Mouse (Mus musculus) hindbrain, embryonic 14.5 days (tissue): ENCODE results near the gene Hoxa6. TPM values are rescaled to one million over a fixed set of nuclear protein-coding genes. Genes with fewer than 3 reads are reported as not detected.

Experiments used
- ATAC-seq: fragments of 200-750 bp; cut with Nextera tagmentation; 2 replicates; pipeline ENCODE4 v1.8.0; 2017; ENCODE audit warnings: moderate number of reproducible peaks, mild to moderate bottlenecking, moderate TSS enrichment, moderate library complexity; ENCODE audit not compliant: low FRiP score
- DNase-seq: peaks from one replicate; pipeline ENCODE4 v3.0.0-alpha.2; 2015; ENCODE audit warnings: low spot score
- H3K27ac ChIP-seq: fragments of 300-500 bp; sonication (generic); 2 replicates; pipeline ENCODE4 v1.5.1; 2014; ENCODE audit warnings: mild to moderate bottlenecking, moderate library complexity
- H3K27me3 ChIP-seq: fragments of 300-500 bp; sonication (generic); 2 replicates; pipeline ENCODE4 v1.6.1; 2014; ENCODE audit warnings: mild to moderate bottlenecking, low read length, mixed read lengths; ENCODE audit not compliant: control insufficient read depth, insufficient read depth
- H3K36me3 ChIP-seq: fragments of 300-500 bp; sonication (generic); replicated peaks from 2 replicates; pipeline ENCODE4 v1.6.1; 2014; ENCODE audit not compliant: control insufficient read depth, insufficient read depth
- H3K4me1 ChIP-seq: fragments of 300-500 bp; sonication (generic); replicated peaks from 2 replicates; pipeline ENCODE4 v1.6.1; 2014; ENCODE audit warnings: antibody characterized with exemption, low read length, mixed read lengths; ENCODE audit not compliant: control insufficient read depth, insufficient read depth
- H3K4me2 ChIP-seq: fragments of 300-500 bp; sonication (generic); replicated peaks from 2 replicates; pipeline ENCODE4 v1.6.1; 2014; ENCODE audit warnings: mild to moderate bottlenecking, moderate library complexity
- H3K4me3 ChIP-seq: fragments of 300-500 bp; sonication (generic); replicated peaks from 2 replicates; pipeline ENCODE4 v1.5.1; 2014; ENCODE audit warnings: mild to moderate bottlenecking, low read length
- H3K9ac ChIP-seq: fragments of 300-500 bp; sonication (generic); 2 replicates; pipeline ENCODE4 v1.6.1; 2014
- H3K9me3 ChIP-seq: fragments of 300-500 bp; sonication (generic); 2 replicates; pipeline ENCODE4 v1.6.1; 2016; ENCODE audit warnings: low read length; ENCODE audit not compliant: control insufficient read depth
- WGBS: fragments of 180-500 bp; shearing (Covaris S2); extraction: QIAGEN DNeasy Blood & Tissue Kit; methylation state at CpG from one replicate; pipeline ENCODE4 v1.1.7; 2014; 5-methylcytosine and 5-hydroxymethylcytosine counted together
- polyA plus RNA-seq: library from polyadenylated mRNA; unstranded; fragments of >200 nt; fragmentation: Nextera tagmentation; extraction: Ambion mirVana; gene quantifications from 2 replicates; pipeline ENCODE4 v1.2.1, GENCODE M21; 2014

The Hoxa6 gene
- polyA plus RNA-seq, 1 experiment from 2014 or later, result 29.8 TPM

DNA sequence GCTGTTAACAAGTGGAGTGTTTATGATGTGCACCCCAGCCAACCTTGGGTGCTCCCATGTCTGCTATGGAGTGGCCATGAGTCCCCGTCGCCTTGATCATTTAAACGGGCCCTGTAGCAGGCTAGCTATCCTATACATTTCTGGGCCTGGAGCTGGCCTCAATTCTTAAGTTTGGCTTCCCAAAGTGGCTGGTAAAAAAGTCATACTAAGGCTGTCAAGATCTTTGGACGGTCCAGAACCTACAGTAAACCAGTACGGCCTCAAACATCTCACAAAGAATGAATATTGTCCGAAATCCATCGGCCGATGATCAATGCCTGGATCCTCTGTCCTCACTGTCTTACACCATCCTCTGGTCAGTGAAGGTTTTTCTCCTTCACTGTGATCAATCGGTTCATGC is 26.7 kb upstream of the Hoxa6 start:
- Histone ChIP-seq H3K27me3 (peaks cover 98% of the 10 kb centered on the region), H3K9ac (no peak overlapping the region), H3K4me2 (no peak overlapping the region), H3K27ac (no peak overlapping the region), H3K36me3 (no peaks in the 10 kb centered on the region), H3K4me3 (no peak overlapping the region), H3K9me3 (no peaks in the 10 kb centered on the region), H3K4me1 (no peaks in the 10 kb centered on the region)
- 26% methylated on average over 9 of the region's 9 CpGs for WGBS
- ATAC-seq, result no peak
- DNase-seq, result no peak

DNA sequence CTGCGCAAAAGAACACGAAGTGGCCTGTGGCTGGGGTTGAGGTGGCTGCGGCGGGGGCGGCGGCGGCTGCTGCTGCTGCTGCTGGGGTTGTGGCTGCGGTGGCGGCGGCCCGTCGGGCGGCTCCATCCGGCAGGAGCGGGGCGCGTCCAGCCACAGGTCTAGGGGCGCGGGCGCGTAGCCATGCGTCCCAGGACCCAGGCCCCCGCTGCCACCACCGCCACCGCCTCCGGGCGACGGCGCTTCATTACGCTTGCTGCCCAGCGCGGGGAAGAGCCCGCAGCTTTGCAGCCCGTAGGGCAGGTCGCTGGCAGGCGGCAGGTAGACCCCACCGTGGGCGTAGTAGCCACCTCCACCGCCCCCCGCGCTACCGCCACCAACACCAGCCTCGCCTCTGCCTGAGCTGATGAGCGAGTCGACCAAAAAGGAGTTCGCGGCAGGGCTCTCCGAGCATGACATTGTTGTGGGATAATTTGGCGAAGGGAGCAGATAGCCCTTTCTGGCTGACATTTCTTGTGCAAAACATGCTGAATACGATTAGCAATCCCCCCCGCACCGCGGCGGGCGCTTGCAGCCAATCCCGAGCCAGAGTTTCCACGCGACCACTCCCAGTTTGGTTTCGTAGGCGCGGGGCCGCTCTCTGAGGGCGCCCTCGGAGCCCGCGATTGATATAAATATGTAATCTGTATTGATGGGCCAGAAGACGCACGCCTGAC is 26.1 kb upstream of the Hoxa6 start:
- Histone ChIP-seq H3K4me3 (no peak overlapping the region), H3K36me3 (no peaks in the 10 kb centered on the region), H3K9ac (no peak overlapping the region), H3K9me3 (no peaks in the 10 kb centered on the region), H3K4me1 (no peaks in the 10 kb centered on the region), H3K27ac (no peak overlapping the region), H3K27me3 (peaks cover 98% of the 10 kb centered on the region), H3K4me2 (no peak overlapping the region)
- 1% methylated on average over 61 of the region's 68 CpGs for WGBS
- ATAC-seq (no peak), DNase-seq (no peak)

DNA sequence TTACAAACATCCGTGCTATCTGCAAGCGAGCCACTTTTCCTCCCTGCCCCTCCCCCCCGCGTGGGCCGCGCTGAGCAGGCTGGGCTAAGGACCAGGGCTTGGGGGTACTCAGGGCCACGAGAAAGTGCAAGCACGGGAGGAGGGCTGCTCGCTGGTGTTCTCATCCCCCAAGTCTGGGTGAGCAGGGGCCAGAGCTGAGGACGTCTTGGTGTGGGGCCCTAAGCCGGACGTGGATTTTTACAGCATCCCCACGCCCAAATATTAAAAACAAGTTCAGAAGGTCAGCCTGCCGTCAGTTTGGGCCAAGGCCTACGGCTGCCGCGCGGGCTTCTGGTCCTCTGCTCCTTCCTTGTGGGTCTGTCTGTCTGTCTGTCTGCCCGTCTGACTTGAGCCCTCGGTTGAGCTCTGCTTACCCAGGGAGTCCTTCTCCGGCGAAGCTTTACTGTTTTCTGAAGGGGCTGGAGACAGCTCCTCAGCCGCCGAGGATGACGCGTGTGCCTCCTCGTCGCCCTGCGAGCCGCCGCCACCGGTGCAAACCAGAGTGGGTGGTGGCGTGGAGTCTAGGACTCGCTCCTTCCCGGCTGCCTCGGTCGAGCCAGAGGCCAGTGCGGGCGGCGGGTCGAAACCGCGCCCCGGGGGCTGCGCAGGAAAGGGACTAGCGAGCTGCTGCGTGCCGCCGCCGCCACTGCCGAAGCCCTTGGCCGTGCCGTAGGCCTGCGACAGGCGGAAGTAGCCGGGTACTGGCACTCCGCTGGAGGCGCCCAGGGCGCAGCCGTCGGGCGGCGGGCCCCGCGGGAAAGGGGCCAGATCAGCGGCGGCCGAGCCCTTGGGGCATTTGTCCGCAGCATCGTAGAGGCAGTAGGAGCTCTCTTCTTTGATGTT is 25.3 kb upstream of the Hoxa6 start:
- Histone ChIP-seq H3K27me3 (peaks cover 98% of the 10 kb centered on the region), H3K27ac (no peak overlapping the region), H3K9me3 (no peaks in the 10 kb centered on the region), H3K36me3 (no peaks in the 10 kb centered on the region), H3K4me2 (no peak overlapping the region), H3K9ac (no peak overlapping the region), H3K4me1 (no peaks in the 10 kb centered on the region), H3K4me3 (no peak overlapping the region)
- DNase-seq (no peak), ATAC-seq (no peak)
- WGBS, result 1% methylated on average over 68 of the region's 70 CpGs

DNA sequence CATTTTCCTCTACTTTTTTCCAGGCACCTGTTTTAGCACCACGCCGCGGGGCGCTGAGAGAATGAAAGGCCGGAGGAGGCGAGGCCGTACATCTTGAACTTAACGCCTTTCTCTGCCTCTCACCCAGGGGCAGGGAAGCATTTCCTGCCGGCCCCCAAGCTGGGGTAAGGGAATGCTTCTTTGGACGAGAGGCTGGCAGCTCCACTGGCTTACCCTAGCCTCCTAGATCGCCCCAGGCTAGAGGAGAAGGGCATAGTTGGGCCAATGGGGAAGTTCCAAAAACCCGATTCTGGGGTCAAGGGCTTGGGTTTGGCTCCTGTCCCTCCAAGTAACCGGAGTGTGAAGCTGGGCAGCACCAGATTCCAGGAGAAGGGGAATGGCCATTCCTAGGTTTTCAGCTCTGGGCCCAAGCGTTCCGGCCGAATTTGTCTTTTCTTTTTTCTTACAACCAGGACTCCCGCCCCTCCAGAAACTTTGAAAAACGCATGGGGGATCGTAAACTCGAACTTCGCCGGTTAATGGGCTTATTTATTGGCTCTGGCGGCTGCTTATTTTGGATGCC is 24.5 kb upstream of the Hoxa6 start:
- Histone ChIP-seq H3K27me3 (peaks cover 97% of the 10 kb centered on the region), H3K4me3 (no peak overlapping the region), H3K9ac (no peak overlapping the region), H3K4me1 (no peaks in the 10 kb centered on the region), H3K9me3 (no peaks in the 10 kb centered on the region), H3K36me3 (no peaks in the 10 kb centered on the region), H3K4me2 (no peak overlapping the region), H3K27ac (no peak overlapping the region)
- ATAC-seq (no peak), DNase-seq (no peak)
- WGBS, result 2% methylated on average over 23 of the region's 23 CpGs

DNA sequence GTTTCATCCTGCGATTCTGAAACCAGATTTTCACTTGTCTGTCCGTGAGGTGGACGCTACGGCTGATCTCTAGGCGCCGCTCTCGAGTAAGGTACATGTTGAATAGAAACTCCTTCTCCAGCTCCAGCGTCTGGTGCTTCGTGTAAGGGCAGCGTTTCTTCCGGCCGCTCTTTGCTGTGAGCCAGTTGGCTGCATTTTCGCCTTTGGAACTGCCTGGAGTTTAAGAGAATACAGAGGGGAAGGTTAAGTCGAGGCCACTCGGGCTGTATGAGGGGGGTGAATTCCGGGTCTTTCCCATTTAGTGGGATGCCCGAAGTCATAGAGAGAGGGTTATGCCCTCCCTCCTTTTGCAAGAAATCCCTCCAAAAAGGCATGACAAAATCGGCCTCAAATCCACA is 24.0 kb upstream of the Hoxa6 start:
- Histone ChIP-seq H3K36me3 (no peaks in the 10 kb centered on the region), H3K9me3 (no peaks in the 10 kb centered on the region), H3K4me3 (no peak overlapping the region), H3K27me3 (peaks cover 97% of the 10 kb centered on the region), H3K4me1 (no peaks in the 10 kb centered on the region), H3K9ac (no peak overlapping the region), H3K4me2 (no peak overlapping the region), H3K27ac (no peak overlapping the region)
- WGBS, result 1% methylated on average over 18 of the region's 18 CpGs
- DNase-seq (no peak), ATAC-seq (no peak)

DNA sequence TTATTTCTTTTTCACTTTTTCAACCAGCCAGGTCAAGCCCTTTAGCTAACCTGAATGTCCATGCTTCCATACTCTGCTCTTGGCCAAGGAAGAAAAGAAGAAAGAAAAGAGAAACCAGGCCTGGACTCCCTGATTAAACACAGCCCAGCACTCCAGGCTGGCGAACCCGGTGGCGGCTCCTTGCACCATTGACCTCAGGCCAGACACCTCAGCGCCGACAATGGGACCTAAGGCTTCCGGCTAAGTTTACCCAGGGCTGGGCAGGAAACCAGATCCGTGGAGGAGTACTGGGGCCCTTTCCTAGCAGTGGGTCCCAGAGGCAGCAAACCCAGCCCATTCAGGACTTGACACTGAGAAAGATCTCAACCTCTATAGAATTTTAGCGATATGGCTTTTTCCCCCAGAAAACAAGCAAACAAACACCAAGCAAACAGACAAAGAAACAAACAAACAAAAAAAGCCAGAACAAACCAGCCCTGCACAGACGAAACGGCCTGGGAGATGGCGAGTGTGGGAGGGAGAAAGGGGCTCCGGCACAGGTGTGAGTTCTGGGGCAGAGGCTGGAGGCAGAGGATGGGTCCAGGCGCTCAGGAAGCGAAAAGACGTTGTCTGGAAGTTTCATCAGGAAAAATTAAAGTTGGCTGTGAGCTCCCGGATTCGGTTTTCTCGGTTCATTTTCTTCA is 23.5 kb upstream of the Hoxa6 start:
- no peaks in the 10 kb centered on the region for H3K4me1 ChIP-seq
- no peak overlapping the region for H3K4me3 ChIP-seq
- 2% methylated on average over 18 of the region's 18 CpGs for WGBS
- H3K9me3 ChIP-seq, result no peaks in the 10 kb centered on the region
- H3K27me3 ChIP-seq, result peaks cover 97% of the 10 kb centered on the region
- ATAC-seq (no peak), DNase-seq (no peak)
- H3K27ac ChIP-seq, result no peak overlapping the region
- H3K36me3 ChIP-seq, result no peaks in the 10 kb centered on the region
- no peak overlapping the region for H3K4me2 ChIP-seq
- no peak overlapping the region for H3K9ac ChIP-seq

DNA sequence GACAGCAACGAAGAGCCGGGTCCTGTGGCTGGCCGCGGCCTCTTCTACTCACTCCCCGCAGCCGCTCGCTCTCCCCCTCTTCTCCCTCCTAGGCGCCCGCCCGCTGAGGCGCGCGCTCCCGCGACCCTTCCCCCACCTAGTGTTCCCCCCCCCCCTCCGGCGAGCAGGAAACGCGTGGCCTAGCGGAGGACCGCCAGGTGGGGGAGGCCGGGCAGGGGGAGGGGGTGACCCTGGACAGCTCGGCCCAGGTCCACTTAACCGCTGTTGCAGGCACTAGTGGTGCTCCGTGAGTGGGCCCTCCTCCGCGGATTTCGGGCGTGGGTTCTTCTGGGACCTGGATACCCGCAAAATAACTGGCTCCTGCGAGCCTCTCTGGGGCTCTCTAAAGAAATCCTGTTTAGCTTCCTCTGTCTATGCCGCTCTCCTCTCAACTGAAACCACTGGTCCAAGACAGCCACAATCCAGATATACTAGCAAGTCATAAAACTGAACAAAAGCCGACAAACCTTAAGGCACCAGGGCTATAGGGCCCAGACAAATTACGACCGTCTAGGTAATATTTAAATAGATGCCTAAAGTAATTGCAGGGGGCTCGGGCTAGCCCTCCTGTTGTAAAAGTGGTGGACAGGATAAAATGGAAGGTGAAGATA is 22.1 kb upstream of the Hoxa6 start, which contains the start of gene Hoxa9:
Gene Hoxa9 (minus strand): TSS at position 574 of the 650 bp plus-strand sequence.
- ATAC-seq, result no peak
- no peaks in the 10 kb centered on the region for H3K36me3 ChIP-seq
- H3K27me3 ChIP-seq, result peaks cover 97% of the 10 kb centered on the region
- no peak within 1 kb of the TSS for H3K4me2 ChIP-seq
- under 1% methylated on average over 29 of the region's 36 CpGs for WGBS
- no peak within 1 kb of the TSS for H3K9ac ChIP-seq
- H3K4me1 ChIP-seq, result no peaks in the 10 kb centered on the region
- no peak within 1 kb of the TSS for H3K27ac ChIP-seq
- no peak within 1 kb of the TSS for H3K4me3 ChIP-seq
- H3K9me3 ChIP-seq, result no peaks in the 10 kb centered on the region
- DNase-seq, result no peak

DNA sequence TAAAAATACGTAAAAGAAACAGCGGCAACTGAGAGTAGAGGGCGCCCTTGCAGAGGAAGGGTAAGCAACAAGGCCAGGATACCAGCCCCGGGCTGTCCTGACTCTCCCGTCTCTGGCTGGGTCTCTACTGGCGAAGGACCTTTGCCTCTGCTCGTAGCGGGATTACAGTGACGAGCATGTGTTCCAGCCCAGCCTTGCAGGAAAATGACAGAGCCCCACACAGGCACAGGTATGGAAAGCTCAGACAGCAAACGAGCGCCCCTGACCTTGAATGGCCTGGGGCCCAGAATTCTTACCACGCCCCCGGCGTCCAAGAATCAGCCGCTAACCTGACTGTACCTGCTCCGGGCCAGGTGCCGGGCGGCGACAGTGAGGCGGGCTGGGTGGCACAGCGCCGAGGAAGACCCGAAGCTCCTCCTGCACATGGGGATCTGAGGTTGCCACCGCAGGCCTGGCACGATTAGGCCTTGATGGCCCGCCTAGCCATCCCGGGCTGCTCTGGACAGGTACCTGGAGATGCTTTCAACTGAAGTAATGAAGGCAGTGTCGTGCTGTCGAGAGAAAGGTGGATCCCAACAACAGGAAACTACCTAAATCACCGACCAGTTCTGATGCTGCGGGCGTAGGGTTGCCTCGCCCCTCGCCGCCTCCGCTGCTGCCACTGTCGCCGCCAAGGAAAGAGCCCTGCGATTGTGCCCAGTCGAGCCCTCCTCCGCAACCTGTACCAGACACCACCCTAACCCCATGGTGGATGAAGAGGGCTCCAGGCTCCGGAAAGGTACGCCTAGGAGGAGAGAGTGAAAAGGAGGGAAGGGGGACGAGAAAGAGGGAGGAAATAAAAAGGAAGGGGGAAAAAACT is 21.3 kb upstream of the Hoxa6 start:
- no peaks in the 10 kb centered on the region for H3K36me3 ChIP-seq
- H3K9ac ChIP-seq, result no peak overlapping the region
- no peak overlapping the region for H3K4me3 ChIP-seq
- DNase-seq (no peak), ATAC-seq (no peak)
- H3K27ac ChIP-seq, result no peak overlapping the region
- 2% methylated on average over 43 of the region's 44 CpGs for WGBS
- H3K27me3 ChIP-seq, result peaks cover 97% of the 10 kb centered on the region
- H3K9me3 ChIP-seq, result no peaks in the 10 kb centered on the region
- H3K4me2 ChIP-seq, result no peak overlapping the region
- no peaks in the 10 kb centered on the region for H3K4me1 ChIP-seq
